Mouse (Mus musculus): ENCODE data around the gene Polr3e.
A peak's percentile ranks its signal among the peaks of the same experiment; 100 is the strongest.
"Not testable (repeated sequence)": the region's sequence is repeated elsewhere in the genome, so short reads cannot be mapped to it uniquely, and the experiment has no call there.

The Polr3e gene

DNA sequence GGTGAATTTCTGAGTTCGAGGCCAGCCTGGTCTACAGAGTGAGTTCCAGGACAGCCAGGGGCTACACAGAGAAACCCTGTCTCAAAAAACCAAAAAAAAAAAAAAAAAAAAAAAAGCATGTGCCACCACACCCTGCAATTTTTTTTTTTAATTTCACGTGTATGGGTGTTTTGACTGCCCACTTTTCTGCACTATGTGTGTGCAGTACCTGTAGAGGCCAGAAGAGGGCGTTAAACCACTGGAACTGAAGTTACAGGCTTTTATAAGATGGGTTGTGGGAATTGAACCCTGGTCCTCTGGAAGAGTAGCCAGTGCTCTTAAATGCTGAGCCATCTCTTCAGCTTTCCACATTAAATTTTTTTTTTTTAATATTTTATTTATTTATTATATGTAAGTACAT is 7.4 kb upstream of the Polr3e start:
- not testable (repeated sequence) for DNase-seq (ENCODE audit: low spot score in 2 of 2)

DNA sequence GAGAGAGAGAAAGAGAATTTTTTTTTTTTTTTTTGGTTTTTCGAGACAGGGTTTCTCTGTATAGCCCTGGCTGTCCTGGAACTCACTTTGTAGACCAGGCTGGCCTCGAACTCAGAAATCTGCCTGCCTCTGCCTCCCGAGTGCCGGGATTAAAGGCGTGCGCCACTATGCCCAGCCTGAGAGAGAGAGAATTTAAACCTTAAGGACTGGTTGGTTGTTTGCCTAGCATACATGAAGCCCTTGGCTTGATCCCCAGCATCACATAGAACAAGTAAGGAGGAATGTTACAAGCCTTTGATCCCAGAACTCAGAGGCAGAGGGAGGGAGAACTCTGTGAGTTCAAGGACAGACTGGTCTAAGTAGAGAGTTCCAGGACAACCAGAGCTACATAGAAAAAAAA is 6.3 kb upstream of the Polr3e start:
- not testable (repeated sequence) for DNase-seq (ENCODE audit: low spot score in 2 of 2)

DNA sequence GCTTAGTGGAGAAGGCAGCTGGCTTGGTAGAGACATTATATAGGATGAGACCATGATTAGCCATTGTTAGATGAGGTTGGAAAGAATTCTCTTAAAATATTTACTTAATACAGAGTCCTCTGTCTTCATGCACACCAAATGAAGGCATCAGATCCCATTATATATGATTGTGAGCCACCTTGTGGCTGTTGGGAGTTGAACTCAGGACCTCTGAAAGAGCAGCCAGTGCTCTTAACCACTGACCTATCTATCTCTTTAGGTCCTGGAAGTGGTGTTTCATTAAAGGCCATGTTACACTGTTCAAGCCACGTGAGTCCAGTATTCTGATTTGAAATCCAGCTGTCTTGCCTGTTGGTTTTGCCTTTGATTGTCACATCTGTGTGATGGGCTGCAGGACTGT is 4.2 kb upstream of the Polr3e start:
- DNase-seq (ENCODE audit: low spot score in 2 of 2): no peak

DNA sequence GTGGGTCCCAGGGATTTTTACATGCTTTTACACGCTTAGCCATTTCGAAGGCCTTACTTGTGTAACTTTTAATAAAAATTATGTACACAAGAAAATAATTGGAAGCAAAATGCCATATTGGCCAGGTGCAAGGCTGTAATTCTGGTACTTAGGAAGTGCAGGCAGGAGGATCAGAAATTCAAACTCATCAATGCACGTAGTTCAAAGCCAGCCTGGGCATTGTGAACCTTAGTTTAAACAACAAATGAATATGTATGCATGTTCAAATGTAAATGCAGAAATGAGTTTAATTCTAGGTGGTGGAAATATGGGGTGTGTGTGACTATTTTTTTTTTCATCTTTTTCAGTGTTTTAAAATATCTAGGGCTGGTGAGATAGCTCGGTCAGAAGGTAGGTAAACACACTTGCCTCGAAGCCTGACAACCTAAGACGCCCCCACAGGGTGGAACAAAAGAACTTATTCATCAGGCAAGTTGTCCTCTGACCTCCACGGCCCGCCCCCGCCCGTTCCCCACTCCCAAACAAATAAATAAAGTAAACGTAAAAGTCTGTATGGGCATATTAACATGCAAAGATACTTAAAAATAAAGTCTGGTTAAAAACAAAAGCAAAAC is 1.2 kb upstream of the Polr3e start:
- DNase-seq (ENCODE audit: low spot score in 2 of 2): no peak

DNA sequence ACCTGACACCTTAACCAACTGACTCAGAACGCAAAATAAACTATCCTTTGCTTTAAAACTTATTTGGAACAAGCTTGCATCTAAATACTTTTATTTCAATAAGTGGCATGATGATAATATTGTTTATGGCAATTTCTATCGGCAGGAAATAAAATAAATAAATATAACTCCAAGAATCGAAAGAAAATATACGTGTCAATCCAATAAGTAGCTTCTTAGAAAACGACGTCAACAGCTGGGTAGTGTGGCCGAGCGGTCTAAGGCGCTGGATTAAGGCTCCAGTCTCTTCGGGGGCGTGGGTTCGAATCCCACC is 309 bp upstream of the Polr3e start:
- no peak for DNase-seq (ENCODE audit: low spot score in 2 of 2)

DNA sequence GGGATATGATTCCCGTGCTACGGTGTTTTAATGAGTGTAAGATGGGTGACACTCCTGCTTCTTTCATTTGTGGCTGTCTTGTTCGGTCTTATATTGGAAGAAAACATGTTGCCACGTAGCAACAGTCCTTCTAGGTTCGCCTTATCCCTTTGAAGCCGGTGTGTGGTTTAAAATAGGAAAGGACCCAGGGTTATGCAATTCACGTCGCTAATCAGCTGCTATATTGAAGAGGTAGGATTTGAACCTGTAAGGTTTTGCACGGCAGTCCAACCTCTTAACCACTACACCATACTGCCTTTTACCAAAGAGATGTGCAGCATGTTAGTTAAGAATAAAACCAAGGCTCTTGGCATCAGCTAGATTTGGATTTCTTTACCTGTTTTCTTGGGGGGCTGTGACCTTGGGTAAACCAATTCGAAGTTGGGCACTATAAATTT is 1.0 kb downstream of the Polr3e start:
- peak in 1 of 2 experiments; percentile 25 for DNase-seq (ENCODE audit: low spot score in 2 of 2)

DNA sequence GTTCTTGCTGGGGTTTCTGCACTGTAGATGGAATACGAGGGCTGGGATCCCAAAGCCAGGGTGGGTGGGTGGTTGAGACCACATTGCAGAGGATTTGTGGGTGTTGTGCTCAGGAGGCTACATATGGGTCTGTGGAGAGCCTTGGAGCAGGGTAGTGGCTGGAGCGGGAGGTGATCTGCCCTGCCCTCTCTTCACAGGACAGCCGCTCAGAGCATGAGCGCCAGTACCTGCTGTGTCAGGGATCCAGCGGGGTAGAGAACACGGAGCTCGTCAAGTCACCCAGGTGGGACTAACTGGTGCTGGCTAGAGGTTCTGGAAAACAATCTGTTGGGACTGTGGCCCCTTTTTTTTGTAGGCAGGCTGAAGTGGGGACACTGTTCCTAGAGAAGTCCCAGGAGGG is 15.6 kb downstream of the Polr3e start:
- DNase-seq (ENCODE audit: low spot score in 2 of 2): no peak

DNA sequence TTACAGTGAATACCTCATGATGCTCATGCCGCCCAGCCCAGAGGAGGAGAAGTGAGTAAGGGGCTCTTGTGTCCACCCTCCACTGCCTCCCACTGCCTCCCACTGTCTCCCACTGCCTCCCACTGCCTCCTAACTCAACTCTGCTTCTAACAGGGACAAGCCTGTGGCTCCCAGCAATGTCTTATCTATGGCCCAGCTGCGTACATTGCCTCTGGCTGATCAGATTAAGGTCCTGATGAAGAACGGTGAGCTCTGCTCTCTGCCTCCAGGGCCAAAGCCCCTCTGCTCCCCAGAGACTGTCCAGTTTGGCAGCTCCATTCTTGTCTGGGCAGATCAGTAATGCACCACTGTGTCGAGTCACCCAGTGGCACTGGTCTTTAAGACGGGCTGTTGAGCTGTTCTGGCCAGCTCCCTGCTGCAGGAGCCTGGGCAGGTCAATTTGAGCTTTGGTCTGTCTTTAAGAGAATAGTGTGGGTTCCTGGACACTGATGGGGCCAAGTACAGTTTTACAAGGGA is 16.2 kb downstream of the Polr3e start:
- DNase-seq (ENCODE audit: low spot score in 2 of 2): no peak

DNA sequence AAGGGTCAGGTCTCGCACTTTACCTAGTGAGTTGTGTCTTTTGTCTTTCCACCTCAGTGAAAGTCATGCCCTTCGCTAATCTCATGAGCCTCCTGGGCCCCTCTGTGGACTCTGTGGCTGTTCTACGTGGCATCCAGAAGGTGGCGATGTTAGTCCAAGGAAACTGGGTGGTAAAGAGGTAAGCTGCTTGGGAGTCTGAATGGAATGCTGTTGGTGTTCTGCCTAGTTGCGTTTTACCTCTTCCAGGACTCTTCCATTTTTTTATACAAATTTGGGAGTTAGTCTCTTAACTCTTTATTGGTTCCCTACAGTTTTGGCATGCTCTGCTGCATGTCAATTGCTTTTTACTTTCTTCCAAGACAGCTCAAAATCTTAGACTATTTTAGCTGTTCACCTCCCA is 17.2 kb downstream of the Polr3e start:
- peak in 1 of 2 experiments; percentile 38 for DNase-seq (ENCODE audit: low spot score in 2 of 2)

DNA sequence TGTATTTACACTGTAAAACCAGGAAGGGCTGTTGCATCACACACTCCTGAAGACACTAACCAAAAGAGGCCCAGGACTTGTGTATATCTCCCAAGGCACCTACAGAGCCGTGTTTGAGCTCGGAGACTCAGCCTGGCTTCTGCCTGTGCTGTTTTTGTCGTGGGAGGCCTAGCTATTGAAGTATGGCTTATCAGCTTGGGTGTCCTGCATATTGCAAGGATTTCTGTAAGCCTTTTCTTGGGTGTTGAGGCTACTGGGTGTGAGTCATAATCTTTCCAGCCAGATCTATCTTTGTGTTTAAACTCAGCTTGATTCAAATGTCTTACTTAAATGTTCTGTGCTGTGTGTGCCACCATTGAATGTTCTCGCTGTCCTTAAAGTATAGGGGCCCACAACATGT is 19.0 kb downstream of the Polr3e start:
- no peak for DNase-seq (ENCODE audit: low spot score in 2 of 2)

DNA sequence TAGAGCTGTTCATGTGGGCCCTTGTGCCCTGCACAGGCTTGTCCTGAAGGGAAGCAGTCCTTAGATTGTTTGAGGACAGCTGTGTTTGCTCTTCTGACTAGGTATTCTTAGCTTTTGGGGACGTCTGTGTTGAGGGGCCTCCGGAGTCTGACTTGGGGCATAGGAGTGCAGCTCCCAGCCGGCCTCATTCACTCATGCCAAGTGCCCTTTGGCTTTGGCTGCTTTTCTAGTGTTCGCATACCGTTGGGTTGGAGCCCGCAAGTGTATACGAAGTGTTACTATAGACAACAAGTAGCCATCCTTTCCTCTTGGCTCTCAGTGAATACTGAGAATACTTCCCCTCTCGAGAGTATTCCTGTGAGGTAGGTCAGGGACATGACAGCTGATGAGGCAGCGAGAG is 20.7 kb downstream of the Polr3e start:
- DNase-seq (ENCODE audit: low spot score in 2 of 2): no peak

DNA sequence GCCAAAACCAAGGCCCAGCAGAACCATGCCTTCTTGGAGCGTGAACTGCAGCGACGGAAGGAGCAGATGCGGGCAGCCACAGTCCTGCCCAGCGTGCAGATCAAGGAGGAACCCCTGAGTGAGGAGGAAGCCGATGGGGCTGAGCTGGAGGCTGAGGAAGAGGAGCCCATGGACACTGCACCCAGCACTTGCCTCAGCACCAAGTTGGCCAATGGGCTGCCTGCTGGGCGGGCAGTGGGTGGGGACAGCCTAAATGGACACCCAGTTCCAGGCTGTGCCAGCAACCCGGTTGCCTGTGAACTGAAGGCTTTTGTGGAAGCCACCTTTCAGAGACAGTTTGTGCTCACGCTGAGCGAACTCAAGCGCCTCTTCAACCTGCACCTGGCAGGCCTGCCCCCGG is 22.8 kb downstream of the Polr3e start:
- DNase-seq (ENCODE audit: low spot score in 2 of 2): no peak

DNA sequence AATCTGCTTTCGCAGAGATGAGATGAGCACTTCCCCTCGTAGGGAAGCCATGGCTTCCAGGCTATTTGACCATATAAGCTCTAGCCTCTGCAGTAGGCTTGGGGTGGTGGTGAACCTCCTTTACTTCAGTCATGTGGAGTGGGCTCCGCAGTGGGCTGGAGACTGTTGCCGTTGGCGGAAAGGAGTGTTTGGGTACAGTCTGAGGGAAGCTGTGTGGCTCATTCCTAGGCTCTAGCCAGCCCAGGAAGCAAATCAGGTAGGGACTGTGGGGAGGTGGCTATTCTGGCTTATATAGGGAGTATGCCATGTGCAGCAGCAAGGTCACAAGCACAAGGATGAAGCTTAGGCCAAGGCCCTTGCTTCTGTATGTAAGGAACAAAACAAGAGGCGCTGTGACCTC is 23.7 kb downstream of the Polr3e start:
- DNase-seq (ENCODE audit: low spot score in 2 of 2): no peak

DNA sequence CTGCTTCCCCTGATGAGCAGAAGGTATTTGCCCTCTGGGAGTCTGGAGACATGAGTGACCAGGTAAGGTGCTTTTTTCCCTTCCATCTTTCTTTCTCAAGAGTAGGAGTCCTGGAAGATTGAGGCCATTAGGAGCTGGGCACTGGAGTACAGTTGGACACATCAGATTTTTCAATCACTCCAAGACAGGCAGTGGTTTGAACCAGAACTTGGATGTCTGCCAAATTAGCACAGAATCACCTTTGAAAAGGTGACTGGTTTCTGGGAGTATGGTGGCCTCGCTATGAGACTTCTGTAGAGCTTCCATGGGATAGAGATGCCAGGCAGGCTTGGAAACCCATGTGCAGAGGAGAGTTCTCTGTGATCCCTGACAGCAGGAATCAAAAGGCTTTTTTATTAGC is 25.0 kb downstream of the Polr3e start:
- DNase-seq (ENCODE audit: low spot score in 2 of 2): no peak

DNA sequence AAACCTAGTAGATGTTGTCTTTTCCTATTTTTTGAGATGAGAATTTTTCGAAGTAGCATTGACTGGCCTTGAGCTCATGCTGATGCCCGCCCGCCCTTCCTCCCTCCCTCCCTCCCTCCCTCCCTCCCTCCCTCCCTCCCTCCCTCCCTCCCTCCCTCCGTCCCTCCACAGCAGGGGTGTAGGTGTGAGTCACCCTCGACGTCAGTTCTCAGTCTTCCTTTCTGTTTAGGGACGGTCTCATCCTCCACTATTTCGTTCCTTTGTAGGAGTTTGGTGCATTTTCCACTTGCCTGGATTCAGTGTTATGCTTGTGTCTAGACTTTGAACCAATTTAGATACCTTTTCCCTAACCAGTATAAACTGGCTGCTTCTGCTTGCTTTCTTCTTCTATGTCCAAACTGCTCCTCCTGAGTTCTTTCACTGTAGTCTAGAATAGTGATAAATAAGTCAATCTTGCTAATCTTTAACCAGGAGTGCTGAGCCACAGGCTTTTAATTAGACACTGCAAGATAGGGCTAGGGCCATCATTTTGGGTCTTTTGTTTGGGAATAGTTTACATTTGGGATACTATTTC is 26.5 kb downstream of the Polr3e start:
- DNase-seq (ENCODE audit: low spot score in 2 of 2): no peak

DNA sequence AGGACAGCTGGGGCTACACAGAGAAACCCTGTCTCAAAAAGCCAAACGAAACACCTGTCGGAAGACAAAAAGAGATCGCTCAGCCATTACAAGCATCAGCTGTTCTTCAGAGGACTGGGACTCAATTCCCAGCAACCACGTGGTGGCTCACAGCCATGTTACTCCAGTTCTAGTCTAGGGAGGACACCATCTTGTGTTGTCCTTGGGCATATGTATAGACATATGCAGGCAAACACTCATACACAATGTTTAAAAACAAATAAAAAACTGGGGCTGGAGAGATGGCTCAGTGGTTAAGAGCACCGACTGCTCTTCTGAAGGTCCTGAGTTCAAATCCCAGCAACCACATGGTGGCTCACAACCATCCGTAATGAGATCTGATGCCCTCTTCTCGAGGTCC is 36.0 kb downstream of the Polr3e start:
- DNase-seq (ENCODE audit: low spot score in 2 of 2): not testable (repeated sequence)

DNA sequence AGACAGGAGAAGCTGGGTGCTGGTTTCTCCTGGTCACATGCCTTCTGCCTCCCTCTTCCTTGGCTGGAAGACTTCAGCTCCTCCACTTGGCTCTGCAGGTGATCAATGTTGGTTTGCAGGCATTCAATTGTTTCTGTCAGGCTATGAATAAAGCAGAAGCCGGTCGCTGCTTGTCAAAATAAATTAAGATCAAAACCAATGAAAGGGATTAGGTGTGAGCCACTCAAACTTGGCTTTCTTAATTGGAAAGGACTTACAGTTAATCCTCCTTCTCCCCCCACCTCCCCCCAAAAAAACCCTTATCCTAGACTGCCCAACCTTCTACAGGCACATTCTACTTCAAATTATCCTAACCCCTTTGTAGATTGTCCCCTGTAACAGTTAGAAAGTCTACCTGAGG is 42.6 kb downstream of the Polr3e start:
- DNase-seq (ENCODE audit: low spot score in 2 of 2): no peak

DNA sequence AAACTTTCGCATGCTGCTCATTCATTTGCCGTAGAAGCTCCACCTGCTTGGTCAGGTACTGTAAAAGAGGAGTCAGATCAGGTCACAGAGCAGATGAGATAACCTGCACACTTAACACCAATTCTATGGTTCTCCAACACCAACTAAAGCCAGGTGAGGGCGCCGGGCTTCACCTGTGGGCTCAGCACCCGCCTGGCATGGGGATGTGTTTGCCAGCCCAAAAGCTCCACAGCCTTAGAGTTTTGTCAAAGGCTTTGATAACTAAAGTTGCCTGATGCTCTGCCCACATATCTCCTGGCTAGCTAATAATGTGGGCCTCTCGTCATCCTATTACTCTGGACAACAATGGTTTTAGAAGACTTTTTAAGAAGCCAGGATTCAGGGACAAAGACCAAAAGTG is 43.1 kb downstream of the Polr3e start:
- no peak for DNase-seq (ENCODE audit: low spot score in 2 of 2)

DNA sequence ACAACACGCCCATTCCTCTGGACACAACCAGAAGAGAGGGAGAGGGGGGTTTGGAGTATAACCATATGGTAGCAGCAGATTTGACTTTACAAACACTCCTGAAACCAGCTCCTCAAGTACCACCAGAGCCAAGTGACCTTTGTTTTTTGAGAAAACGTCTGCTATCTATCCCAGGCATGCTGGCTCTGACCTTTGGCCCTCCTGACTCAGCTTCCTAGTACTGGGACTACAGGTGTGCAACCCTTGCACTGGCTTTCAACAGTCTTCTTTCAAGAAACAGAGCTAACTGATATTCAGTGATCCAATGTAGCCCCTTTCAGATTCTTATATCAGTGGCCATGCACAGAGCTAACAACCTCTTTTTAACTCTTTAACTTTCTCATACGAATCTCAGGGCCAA is 44.3 kb downstream of the Polr3e start:
- no peak for DNase-seq (ENCODE audit: low spot score in 2 of 2)

DNA sequence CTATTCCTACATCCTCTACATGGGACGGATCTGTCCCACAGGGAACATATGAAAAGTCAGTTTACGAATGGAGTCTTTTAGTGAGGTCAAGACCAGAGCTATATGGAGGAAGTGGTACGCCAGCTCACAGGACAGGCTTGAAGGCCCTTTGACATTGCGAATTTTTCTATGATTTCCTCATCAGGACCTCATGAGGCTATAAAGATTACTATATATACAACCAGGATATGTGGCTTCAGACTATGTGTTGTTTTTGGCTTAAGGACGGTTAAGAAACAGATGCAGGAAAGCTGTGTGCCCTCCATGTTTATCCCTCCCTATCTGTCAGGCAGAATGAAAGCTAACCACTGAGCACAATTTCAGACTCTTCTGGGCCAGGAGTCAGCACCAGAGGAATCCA is 45.6 kb downstream of the Polr3e start:
- DNase-seq (ENCODE audit: low spot score in 2 of 2): no peak

DNA sequence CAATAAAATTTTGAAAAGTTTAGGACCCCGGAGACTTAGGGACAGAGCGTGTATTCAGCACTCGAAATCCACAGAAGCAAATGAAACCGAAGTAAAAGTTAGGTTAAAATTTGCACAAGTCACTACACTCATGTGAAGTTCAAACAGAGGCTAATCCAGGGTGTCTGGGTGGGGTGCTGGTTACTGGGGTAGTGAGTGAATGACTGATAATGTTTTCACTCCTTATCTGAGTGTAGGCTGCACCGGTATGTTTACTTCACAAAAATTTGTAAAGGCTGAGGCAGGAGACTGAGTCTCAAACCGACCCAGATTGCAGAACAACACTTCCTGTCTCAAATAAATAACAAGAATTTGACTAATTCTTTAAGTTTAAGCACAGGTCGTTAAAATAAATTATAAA is 51.7 kb downstream of the Polr3e start:
- no peak for DNase-seq (ENCODE audit: low spot score in 2 of 2)

DNA sequence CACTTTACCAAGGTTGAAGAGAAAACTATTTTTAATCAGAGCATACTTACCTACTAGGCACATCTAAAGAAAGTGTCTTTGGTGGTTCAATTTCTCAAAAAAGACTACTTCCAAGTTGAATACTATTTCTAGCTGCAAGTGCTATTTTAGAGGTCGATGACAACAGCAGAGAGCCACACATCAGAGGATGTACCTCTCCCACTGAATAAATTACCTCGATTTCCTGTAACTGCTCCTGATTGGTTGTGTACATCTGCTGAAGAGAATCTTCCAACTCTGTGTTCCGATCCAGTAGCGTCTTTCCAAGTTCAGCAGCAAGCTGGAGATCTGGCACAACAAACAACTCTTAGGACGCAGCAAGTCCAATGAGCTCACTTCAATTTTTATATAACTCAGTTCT is 52.6 kb downstream of the Polr3e start:
- no peak for DNase-seq (ENCODE audit: low spot score in 2 of 2)

DNA sequence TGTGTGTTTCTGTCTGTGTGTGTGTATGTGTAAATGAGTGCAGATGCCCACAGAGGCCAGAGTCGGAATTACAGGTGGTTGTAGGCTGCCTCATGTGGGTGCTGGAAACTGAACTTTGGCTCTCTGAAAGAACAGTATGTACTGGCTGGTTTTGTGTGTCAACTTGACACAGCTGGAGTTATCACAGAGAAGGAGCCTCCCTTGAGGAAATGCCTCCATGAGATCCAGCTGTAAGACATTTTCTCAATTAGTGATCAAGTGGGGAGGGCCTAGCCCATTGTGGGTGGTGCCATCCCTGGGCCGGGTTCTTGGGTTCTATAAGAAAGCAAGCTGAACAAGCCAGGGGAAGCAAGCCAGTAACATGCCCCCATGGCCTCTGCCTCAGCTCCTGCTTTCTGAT is 54.9 kb downstream of the Polr3e start:
- not testable (repeated sequence) for DNase-seq (ENCODE audit: low spot score in 2 of 2)

DNA sequence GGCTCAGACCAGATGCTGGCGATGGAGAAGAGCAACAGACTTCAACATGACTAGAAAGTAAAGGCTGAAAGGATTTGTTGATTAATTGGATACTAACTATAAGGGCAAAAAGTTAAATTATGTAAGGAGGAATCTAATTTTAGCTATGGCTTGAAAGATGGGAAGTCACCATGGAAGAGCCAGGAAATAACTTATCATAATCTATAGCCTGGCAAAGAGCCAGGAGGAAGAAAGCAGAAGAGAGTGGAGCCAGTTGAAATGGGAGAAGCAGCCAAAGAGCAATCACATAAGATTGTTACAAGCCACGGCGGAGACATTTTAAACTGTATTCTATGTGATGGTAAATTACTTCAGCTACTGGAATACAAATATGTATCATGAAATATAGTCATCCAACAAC is 56.5 kb downstream of the Polr3e start:
- no peak for DNase-seq (ENCODE audit: low spot score in 2 of 2)

All from frontal cortex, postnatal 10 days (tissue).